Mouse (Mus musculus): ENCODE measurements around the gene Chadl. TPM values are rescaled to one million over a fixed set of nuclear protein-coding genes. Genes with fewer than 3 reads are reported as not detected.
"Not testable (repeated sequence)": the region's sequence is repeated elsewhere in the genome, so short reads cannot be mapped to it uniquely, and the experiment has no call there.

Gene Chadl
- polyA plus RNA-seq, 1 experiment: 0.63 TPM

- no peak overlapping the region for H3K4me3 ChIP-seq (ENCODE audit: extremely low read depth, insufficient read depth, insufficient read length)
- H3K27me3 ChIP-seq (ENCODE audit: control insufficient read depth, insufficient read depth, low read length): no peaks in the 10 kb centered on the region
- H3K36me3 ChIP-seq (ENCODE audit: control insufficient read depth, insufficient read depth, low read length): peaks cover 26% of the 10 kb centered on the region
- TF ChIP-seq CTCF (IDR thresholded peaks at IDR 0.05; ENCODE audit: extremely low read depth, insufficient read depth, insufficient read length, insufficient replicate concordance): no peak
- no peak for TF ChIP-seq POLR2A (IDR thresholded peaks at IDR 0.05; ENCODE audit: low read depth, low read length)
- 92% methylated on average over 13 of the region's 13 CpGs for WGBS
- H3K4me1 ChIP-seq (ENCODE audit: control insufficient read depth, insufficient read depth, insufficient read length): no peaks in the 10 kb centered on the region; the same call in 1 of the 2 replicates
- no peak overlapping the region for H3K27ac ChIP-seq (ENCODE audit: insufficient read depth, low read length)
- DNase-seq (ENCODE audit: low read depth in 1 of 2, low spot score in 2 of 2): no peak
Measured at GRCm38 (mm10) chr15:81702306-81703093, 5.4 kb upstream of the Chadl start.

- not testable (repeated sequence) for H3K4me3 ChIP-seq (ENCODE audit: extremely low read depth, insufficient read depth, insufficient read length); H3K27me3 ChIP-seq (ENCODE audit: control insufficient read depth, insufficient read depth, low read length); H3K27ac ChIP-seq (ENCODE audit: insufficient read depth, low read length); DNase-seq (ENCODE audit: low read depth in 1 of 2, low spot score in 2 of 2); H3K4me1 ChIP-seq (ENCODE audit: control insufficient read depth, insufficient read depth, insufficient read length)
- 79% methylated on average over 4 of the region's 4 CpGs for WGBS
- H3K36me3 ChIP-seq (ENCODE audit: control insufficient read depth, insufficient read depth, low read length): peaks cover 23% of the 10 kb centered on the region
Measured at GRCm38 (mm10) chr15:81701350-81701749, 4.3 kb upstream of the Chadl start.

DNA sequence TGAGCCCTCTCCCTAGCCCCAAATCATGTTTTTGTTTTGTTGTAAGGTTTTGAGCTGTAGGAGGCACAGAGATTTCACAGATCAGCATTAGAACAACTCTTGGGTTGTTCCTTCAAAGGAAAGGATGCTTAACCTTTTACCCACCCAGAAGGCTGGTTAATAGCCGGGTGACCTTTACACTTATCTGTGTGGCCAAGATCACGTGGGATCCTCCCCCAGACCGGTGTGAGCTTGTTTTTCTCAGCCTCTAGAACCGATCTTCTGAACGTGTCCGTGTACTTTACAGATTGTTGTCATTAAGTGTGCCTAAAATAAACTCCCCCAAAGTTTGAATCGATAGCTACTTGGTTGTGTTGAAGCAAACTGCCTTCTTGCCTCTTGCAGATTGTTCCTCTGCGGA is 3.5 kb upstream of the Chadl start:
- Histone ChIP-seq H3K27ac (ENCODE audit: insufficient read depth, low read length) (no peak overlapping the region), H3K27me3 (ENCODE audit: control insufficient read depth, insufficient read depth, low read length) (no peaks in the 10 kb centered on the region), H3K4me3 (ENCODE audit: extremely low read depth, insufficient read depth, insufficient read length) (no peak overlapping the region), H3K4me1 (ENCODE audit: control insufficient read depth, insufficient read depth, insufficient read length) (no peaks in the 10 kb centered on the region; the same call in 1 of the 2 replicates), H3K36me3 (ENCODE audit: control insufficient read depth, insufficient read depth, low read length) (peaks cover 15% of the 10 kb centered on the region)
- 83% methylated on average over 8 of the region's 8 CpGs for WGBS
- TF ChIP-seq POLR2A (IDR thresholded peaks at IDR 0.05; ENCODE audit: low read depth, low read length): no peak
- no peak for TF ChIP-seq CTCF (IDR thresholded peaks at IDR 0.05; ENCODE audit: extremely low read depth, insufficient read depth, insufficient read length, insufficient replicate concordance)
- DNase-seq (ENCODE audit: low read depth in 1 of 2, low spot score in 2 of 2): no peak

- no peak for TF ChIP-seq CTCF (IDR thresholded peaks at IDR 0.05; ENCODE audit: extremely low read depth, insufficient read depth, insufficient read length, insufficient replicate concordance)
- no peak for TF ChIP-seq POLR2A (IDR thresholded peaks at IDR 0.05; ENCODE audit: low read depth, low read length)
- Histone ChIP-seq H3K4me1 (ENCODE audit: control insufficient read depth, insufficient read depth, insufficient read length) (no peaks in the 10 kb centered on the region; the same call in 1 of the 2 replicates), H3K36me3 (ENCODE audit: control insufficient read depth, insufficient read depth, low read length) (peaks cover 11% of the 10 kb centered on the region), H3K27me3 (ENCODE audit: control insufficient read depth, insufficient read depth, low read length) (no peaks in the 10 kb centered on the region), H3K4me3 (ENCODE audit: extremely low read depth, insufficient read depth, insufficient read length) (no peak overlapping the region), H3K27ac (ENCODE audit: insufficient read depth, low read length) (no peak overlapping the region)
- 66% methylated on average over 2 of the region's 2 CpGs for WGBS
- no peak for DNase-seq (ENCODE audit: low read depth in 1 of 2, low spot score in 2 of 2)
Measured at GRCm38 (mm10) chr15:81700161-81700560, 3.1 kb upstream of the Chadl start.

DNA sequence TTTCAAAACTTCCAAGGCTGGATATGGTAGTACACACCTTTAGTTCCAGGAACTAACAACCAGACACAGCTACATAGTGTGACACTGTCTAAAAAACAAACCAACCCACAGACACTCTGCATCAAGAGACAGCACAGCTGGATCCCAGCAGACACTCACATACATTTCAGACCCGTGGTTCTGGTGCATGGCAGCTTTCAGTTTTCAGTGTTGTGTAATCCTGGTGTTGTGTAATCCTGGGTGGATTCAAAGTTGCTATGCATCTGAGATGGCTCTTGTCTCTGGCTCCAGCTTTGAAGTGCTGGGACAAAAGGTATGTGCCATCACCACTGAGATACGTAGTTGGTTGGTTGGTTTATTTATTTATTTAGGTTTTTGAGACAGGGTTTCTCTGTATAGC is 1.4 kb upstream of the Chadl start:
- H3K4me3 ChIP-seq (ENCODE audit: extremely low read depth, insufficient read depth, insufficient read length): no peak overlapping the region
- no peak for TF ChIP-seq CTCF (IDR thresholded peaks at IDR 0.05; ENCODE audit: extremely low read depth, insufficient read depth, insufficient read length, insufficient replicate concordance)
- TF ChIP-seq POLR2A (IDR thresholded peaks at IDR 0.05; ENCODE audit: low read depth, low read length): no peak
- no peak for DNase-seq (ENCODE audit: low read depth in 1 of 2, low spot score in 2 of 2)
- 61% methylated on average over 2 of the region's 2 CpGs for WGBS
- H3K27me3 ChIP-seq (ENCODE audit: control insufficient read depth, insufficient read depth, low read length): peaks cover 13% of the 10 kb centered on the region
- no peak overlapping the region for H3K27ac ChIP-seq (ENCODE audit: insufficient read depth, low read length)
- peaks cover 13% of the 10 kb centered on the region; the same call in 1 of the 2 replicates for H3K4me1 ChIP-seq (ENCODE audit: control insufficient read depth, insufficient read depth, insufficient read length)
- no peaks in the 10 kb centered on the region for H3K36me3 ChIP-seq (ENCODE audit: control insufficient read depth, insufficient read depth, low read length)

DNA sequence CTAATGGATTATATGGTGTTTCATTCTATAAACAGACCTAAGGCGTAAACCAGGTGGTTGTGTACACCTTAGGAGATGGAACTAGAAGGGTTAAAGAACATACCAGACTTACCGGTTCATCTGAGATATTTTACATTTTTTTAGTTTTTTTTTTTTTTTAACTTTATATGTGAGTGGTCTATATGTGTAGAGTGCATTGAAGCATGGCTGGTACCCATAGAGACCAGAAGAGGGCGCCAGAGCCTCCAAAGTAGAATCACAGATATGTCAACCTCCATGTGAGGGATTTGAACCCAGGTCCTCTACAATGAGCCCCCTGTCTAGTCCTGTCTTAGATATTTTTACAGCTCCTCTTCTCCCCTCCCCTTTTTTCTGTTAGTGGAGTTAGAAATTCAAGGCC is 760 bp upstream of the Chadl start:
- DNase-seq (ENCODE audit: low read depth in 1 of 2, low spot score in 2 of 2): peak; percentile 18 to 25
- no peaks in the 10 kb centered on the region for H3K36me3 ChIP-seq (ENCODE audit: control insufficient read depth, insufficient read depth, low read length)
- no peak for TF ChIP-seq POLR2A (IDR thresholded peaks at IDR 0.05; ENCODE audit: low read depth, low read length)
- TF ChIP-seq CTCF (IDR thresholded peaks at IDR 0.05; ENCODE audit: extremely low read depth, insufficient read depth, insufficient read length, insufficient replicate concordance): peak; percentile 20; the same call in 1 of the 2 replicates
- H3K4me1 ChIP-seq (ENCODE audit: control insufficient read depth, insufficient read depth, insufficient read length): peaks cover 13% of the 10 kb centered on the region; the same call in 1 of the 2 replicates
- H3K27me3 ChIP-seq (ENCODE audit: control insufficient read depth, insufficient read depth, low read length): peaks cover 14% of the 10 kb centered on the region
- WGBS: 50% methylated on average over 3 of the region's 3 CpGs
- no peak overlapping the region for H3K27ac ChIP-seq (ENCODE audit: insufficient read depth, low read length)
- no peak overlapping the region for H3K4me3 ChIP-seq (ENCODE audit: extremely low read depth, insufficient read depth, insufficient read length)

GRCm38 (mm10) chr15:81694891-81695290 is 2.2 kb downstream of the Chadl start:
- Histone ChIP-seq H3K4me3 (ENCODE audit: extremely low read depth, insufficient read depth, insufficient read length) (no peak overlapping the region), H3K36me3 (ENCODE audit: control insufficient read depth, insufficient read depth, low read length) (no peaks in the 10 kb centered on the region), H3K27me3 (ENCODE audit: control insufficient read depth, insufficient read depth, low read length) (peaks cover 14% of the 10 kb centered on the region), H3K27ac (ENCODE audit: insufficient read depth, low read length) (no peak overlapping the region), H3K4me1 (ENCODE audit: control insufficient read depth, insufficient read depth, insufficient read length) (peaks cover 13% of the 10 kb centered on the region; the same call in 1 of the 2 replicates)
- no peak for TF ChIP-seq CTCF (IDR thresholded peaks at IDR 0.05; ENCODE audit: extremely low read depth, insufficient read depth, insufficient read length, insufficient replicate concordance)
- no peak for TF ChIP-seq POLR2A (IDR thresholded peaks at IDR 0.05; ENCODE audit: low read depth, low read length)
- 79% methylated on average over 19 of the region's 19 CpGs for WGBS
- DNase-seq (ENCODE audit: low read depth in 1 of 2, low spot score in 2 of 2): no peak

Measured in spleen, adult 2 months (tissue).